Mouse (Mus musculus) thymus, adult 2 months (tissue): ENCODE data around the gene Gm47985. TPM values are rescaled to one million over a fixed set of nuclear protein-coding genes. Genes with fewer than 3 reads are reported as not detected.
"Not testable (repeated sequence)": the region's sequence is repeated elsewhere in the genome, so short reads cannot be mapped to it uniquely, and the experiment has no call there.

Experiments
- DNase-seq: peaks from one replicate; pipeline ENCODE4 v3.0.0; 2021
- H3K27ac ChIP-seq: fragments of 200-500 bp; 2 replicates; pipeline ENCODE4 v1.5.1; 2012; ENCODE audit warnings: low read length, control low read depth; ENCODE audit not compliant: control insufficient read depth, insufficient read depth
- H3K27me3 ChIP-seq: fragments of 200-500 bp; 2 replicates; pipeline ENCODE4 v1.6.1; 2012; ENCODE audit warnings: mild to moderate bottlenecking, low read length, moderate library complexity, mixed read lengths; ENCODE audit not compliant: control insufficient read depth, insufficient read depth
- H3K36me3 ChIP-seq: fragments of 200-500 bp; 2 replicates; pipeline ENCODE4 v1.6.1; 2012; ENCODE audit warnings: mild to moderate bottlenecking, low read length, moderate library complexity; ENCODE audit not compliant: control insufficient read depth, insufficient read depth
- H3K4me1 ChIP-seq: fragments of 200-500 bp; replicated peaks from 2 replicates; pipeline ENCODE4 v1.6.1; 2012; ENCODE audit warnings: low read length; ENCODE audit not compliant: control insufficient read depth, insufficient read depth
- H3K4me3 ChIP-seq: fragments of 200-500 bp; 2 replicates; pipeline ENCODE4 v1.5.1; 2012; ENCODE audit warnings: mild to moderate bottlenecking, low read length, control low read depth, moderate library complexity; ENCODE audit not compliant: control insufficient read depth, insufficient read depth
- CTCF ChIP-seq: fragments of 200-500 bp; IDR thresholded peaks from 2 replicates; pipeline ENCODE4 v1.5.1; 2012; ENCODE audit warnings: mild to moderate bottlenecking, control low read depth, low read length, moderate library complexity, borderline replicate concordance; ENCODE audit not compliant: control insufficient read depth, poor library complexity, insufficient read depth; ENCODE audit errors: extremely low read depth
- POLR2A ChIP-seq: fragments of 200-500 bp; IDR thresholded peaks from 2 replicates; pipeline ENCODE4 v1.6.1; 2012; ENCODE audit warnings: mild to moderate bottlenecking, low read length, control low read depth, moderate library complexity; ENCODE audit not compliant: control insufficient read depth, poor library complexity, insufficient read depth; ENCODE audit errors: extremely low read depth
- WGBS: fragments of 180-500 bp; shearing (Covaris S2); methylation state at CpG from one replicate; pipeline ENCODE4 v1.1.7; 2018; 5-methylcytosine and 5-hydroxymethylcytosine counted together
- polyA plus RNA-seq: library from polyadenylated mRNA; depleted of rRNA; stranded (reverse); fragments of >200 nt; gene quantifications from 2 replicates; pipeline ENCODE4 v1.2.3, GENCODE M21; 2012

Gm47985 gene
- polyA plus RNA-seq, 1 experiment, result 0.13 TPM

DNA sequence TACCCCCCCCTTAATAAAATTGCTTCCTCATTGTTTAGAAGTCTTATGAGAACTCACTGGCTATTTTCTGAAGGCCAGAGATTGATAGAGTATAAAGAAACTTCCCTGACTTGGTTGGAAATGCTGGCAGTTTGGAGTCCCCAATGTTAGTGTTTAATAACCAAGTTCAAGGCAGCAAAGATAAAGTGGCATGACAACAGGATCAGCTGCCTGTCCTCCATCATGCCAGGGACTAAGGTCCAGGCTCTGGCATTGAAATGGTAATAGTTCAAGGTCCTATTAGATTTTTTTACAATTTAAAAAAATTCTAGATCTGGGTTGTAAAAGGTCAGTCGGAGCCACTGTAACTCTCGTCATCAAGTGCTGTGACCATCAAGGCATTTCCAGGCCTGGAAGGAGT is 31.2 kb upstream of the Gm47985 start:
- no peaks in the 10 kb centered on the region for H3K36me3 ChIP-seq
- no peak for DNase-seq
- no peaks in the 10 kb centered on the region for H3K27me3 ChIP-seq
- no peak overlapping the region for H3K27ac ChIP-seq
- TF ChIP-seq POLR2A, result no peak
- no peak for TF ChIP-seq CTCF
- no peaks in the 10 kb centered on the region for H3K4me1 ChIP-seq
- no peak overlapping the region for H3K4me3 ChIP-seq
- WGBS, result 92% methylated on average over 2 of the region's 2 CpGs

DNA sequence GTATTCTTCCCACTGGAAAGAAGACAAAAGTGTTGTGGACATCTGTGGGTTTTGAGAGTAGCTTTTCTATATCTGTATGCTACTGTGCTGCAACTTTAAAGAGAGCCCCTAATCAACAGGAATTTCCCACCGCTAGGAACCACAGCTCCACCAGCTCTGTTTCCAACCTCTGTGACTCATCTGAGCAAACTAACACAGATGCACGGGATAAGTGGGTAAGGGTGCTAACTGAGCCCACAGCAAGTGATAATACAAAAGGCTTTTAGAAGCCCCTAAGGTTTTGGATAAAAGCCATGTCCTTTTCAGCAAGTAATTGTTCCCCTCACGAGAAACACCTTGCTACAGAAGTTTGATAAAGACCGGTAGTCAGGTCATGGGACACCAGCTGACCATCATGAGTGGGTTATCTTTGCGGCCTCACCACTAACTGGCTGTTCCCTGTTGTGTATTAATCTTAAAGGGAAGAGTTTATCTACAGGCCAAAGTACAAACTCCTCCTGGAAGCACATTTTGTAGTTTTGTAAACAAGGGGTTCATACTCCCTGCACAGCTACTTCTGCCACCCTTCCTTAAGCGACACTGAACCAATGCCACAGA is 29.2 kb upstream of the Gm47985 start:
- Histone ChIP-seq H3K36me3 (no peaks in the 10 kb centered on the region), H3K27me3 (no peaks in the 10 kb centered on the region), H3K4me3 (no peak overlapping the region), H3K4me1 (no peaks in the 10 kb centered on the region), H3K27ac (no peak overlapping the region)
- TF ChIP-seq POLR2A (no peak), CTCF (no peak)
- no peak for DNase-seq
- 95% methylated on average over 6 of the region's 6 CpGs for WGBS

DNA sequence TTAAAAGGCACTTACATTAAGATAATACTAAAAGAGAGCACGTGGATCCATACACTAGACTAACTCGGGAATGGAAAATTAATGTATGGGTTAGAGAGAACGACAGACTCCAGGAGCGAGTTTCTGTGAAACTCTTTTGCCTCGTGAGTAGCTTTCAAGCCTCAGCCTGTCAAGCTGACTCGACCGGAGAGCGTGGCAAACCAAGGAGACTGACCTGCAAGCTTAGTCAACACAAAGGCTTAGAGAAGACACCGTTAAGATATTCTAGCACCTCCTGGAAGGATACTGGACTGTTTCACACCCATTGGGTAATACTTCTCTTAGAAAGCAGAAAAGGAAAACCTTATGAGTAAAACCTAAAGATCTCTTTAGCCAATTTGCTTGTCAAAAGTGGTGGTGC is 28.2 kb upstream of the Gm47985 start:
- not testable (repeated sequence) for H3K4me1 ChIP-seq, DNase-seq, H3K4me3 ChIP-seq, H3K27ac ChIP-seq, H3K27me3 ChIP-seq, H3K36me3 ChIP-seq
- WGBS, result 95% methylated on average over 9 of the region's 9 CpGs

DNA sequence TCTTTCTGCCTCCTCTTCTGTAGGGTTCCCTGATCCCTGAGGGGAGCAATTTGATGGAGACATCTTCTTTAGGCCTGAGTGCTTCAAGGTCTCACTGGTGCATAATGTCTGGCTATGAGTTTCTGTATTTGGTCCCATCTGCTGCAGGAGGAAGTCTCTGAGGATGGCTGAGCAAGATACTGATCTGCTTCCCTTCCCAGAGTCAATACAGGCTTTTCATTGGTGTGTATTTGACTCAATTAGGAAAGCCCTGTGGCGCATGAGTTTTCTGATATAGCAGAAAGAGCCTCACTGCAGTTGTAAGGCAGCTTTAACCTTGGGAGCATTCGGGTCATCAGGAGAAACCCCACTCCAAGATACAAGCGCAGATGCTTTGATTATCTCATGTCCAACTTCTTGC is 26.2 kb upstream of the Gm47985 start:
- no peak overlapping the region for H3K4me3 ChIP-seq
- H3K27ac ChIP-seq, result no peak overlapping the region
- no peak for DNase-seq
- H3K27me3 ChIP-seq, result no peaks in the 10 kb centered on the region
- no peaks in the 10 kb centered on the region for H3K4me1 ChIP-seq
- no peak for TF ChIP-seq CTCF
- TF ChIP-seq POLR2A, result no peak
- no peaks in the 10 kb centered on the region for H3K36me3 ChIP-seq
- WGBS, result 89% methylated on average over 3 of the region's 3 CpGs

DNA sequence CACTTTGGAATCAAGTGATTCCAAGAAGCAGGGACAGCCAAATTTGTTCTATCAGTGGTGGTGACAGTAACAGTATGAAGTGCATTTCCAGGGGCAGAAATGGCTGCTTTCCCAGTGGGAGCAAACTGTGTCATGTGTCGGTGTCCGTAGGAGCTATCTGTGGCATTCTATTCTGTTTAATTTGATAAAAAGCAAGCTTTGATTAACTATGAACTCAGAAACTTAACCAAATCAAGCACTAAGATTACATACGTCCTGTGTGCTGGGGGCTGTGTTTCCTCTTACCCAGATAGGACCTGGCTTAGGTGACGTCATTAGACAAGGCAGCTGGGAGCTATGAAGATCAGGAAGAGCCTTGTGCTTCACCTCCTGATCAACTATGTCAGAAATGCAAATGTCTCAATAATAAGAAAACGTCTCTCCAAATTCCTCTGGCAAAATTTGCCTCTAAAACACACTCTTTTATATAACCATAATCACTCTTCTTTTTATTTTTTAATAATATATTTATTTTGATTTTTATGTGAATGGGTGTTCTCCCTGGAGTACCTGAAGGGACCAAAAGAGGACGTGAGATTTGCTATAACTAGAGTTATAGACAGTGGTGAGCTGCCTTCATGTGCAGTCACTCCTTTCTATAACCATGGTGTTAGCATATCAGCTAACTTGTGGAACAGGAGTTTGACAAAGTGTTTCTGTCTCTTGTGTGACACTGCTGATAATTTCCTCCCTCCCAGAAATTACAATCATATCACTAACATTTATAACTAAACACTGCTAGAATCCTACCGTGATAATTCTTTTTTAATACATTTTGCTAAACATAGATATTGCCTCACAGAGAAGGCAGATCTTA is 25.3 kb upstream of the Gm47985 start:
- Histone ChIP-seq H3K27me3 (no peaks in the 10 kb centered on the region), H3K4me1 (no peaks in the 10 kb centered on the region), H3K36me3 (no peaks in the 10 kb centered on the region), H3K4me3 (no peak overlapping the region), H3K27ac (no peak overlapping the region)
- 90% methylated on average over 7 of the region's 7 CpGs for WGBS
- DNase-seq, result no peak
- TF ChIP-seq CTCF, result no peak
- TF ChIP-seq POLR2A, result no peak

DNA sequence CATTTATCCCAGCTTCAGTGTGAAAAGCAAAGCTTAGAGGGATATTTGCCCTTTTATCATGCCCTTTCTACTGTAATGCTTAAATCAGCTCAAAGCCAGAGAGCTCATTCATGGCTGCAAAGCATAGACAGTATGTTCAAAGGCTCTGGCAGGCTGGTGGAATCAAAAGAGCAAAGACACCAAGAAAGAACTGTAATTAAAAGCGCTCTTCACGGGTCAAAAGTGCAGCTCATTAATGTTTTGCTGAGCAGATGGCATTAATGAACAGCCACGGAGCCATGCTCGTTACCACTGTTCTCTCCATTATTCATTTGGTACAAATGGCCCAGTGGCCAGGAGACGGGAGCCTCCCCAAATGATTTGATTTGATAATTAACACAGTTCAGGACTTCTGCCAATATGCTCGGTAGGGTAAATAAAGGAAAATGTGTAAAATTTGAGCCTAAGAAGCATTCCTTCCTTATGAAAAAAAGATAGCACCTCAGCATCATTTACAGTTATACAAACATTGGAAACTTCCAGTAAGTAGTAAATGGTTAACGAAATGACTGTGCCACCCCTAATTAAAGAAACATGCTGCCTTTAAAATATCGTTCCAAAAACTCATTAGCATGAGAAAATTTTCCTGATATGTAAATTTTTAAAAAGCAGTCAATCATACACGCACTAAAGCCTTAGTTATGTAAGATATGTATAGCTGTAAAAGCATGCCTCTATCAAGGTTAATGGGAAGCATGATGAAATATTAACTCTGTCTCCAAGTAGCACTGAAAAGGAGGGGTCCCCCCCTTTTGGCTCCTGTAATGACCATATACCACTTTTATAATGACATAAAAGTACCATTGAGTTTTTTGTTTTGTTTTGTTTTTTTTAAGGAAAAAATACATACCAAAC is 24.1 kb upstream of the Gm47985 start:
- WGBS, result 95% methylated on average over 9 of the region's 9 CpGs

More for the DNA sequence above, 24.1 kb upstream of the Gm47985 start:
- DNase-seq, result no peak
- TF ChIP-seq CTCF (no peak), POLR2A (no peak)
- Histone ChIP-seq H3K4me1 (no peaks in the 10 kb centered on the region), H3K4me3 (no peak overlapping the region), H3K36me3 (no peaks in the 10 kb centered on the region), H3K27me3 (no peaks in the 10 kb centered on the region), H3K27ac (no peak overlapping the region)
